Mouse (Mus musculus): Measurements from ENCODE around the gene Pex11g.

Pex11g gene

GRCm38 (mm10) chr8:3467006-3467885 lies at the start of gene Pex11g:
Gene Pex11g, minus strand, starts transcription at chr8:3467680.
- DNase-seq (ENCODE audit: low spot score): peak; percentile 99

- peak; percentile 63 for DNase-seq (ENCODE audit: low spot score)
Observed at GRCm38 (mm10) chr8:3517117-3517495, 49.6 kb upstream of the Pex11g start.

DNA sequence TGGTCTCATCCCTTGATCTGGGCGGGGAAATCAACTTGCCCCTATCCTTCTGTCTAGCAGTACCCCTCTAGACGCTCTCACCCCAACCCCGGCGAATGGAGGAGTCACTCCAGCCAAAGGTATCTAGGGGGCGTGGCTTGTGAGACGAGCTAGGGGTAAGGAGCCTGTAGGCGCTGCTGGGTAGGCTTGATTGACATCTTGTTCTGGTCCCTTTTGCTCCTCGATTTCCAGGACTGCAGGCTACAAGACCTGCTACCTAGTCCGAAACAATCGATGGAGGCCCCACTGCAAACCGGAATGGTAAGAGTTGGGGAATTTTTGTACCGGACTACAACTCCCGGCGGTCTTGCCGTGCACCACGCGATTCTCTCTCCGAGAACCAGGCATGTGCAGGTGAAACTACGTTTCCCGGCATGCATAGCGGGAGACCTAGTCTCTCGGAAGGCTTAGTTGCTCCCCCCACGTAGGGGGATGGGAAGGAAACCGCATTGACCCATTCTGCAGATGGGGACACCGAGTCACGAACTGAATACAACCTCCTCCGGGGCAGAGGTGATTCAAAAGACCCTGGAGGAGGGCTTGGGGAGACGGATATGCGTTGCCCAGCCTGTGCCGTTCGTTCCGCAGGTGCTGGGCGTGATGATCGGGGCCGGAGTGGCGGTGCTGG lies 49.1 kb upstream of the Pex11g start:
- DNase-seq (ENCODE audit: low spot score): peak; percentile 97

DNA sequence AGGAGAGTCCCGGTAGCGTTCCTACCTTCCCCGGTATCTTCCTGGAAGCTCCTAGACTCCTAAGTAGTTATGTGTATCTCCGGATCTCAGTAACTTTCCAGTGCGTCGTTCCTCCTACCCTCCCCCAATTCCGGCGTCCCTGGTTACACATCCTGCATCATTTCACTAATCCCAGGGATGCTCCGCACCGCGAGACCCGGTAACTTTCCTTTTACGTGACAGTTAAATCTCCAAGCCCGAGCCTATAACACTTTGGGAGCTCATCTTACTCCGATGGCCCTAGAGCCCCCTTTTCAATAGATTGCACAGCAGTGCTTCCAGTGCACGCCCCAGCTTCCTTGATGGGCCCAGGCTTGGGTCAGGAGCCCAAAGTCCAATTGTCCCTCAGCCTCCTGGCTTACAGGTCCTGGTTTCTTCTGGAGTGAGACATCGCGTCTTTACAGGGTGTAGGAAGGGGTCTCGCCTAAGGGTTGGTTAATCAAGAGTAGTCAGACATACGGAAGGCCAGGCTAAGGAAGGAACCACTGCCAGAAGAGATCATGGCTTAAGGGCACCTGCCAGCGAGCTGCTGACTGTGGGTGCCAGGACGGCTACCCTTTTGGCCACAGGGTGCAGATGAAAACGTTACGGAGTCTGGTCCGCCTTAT lies 48.4 kb upstream of the Pex11g start:
- peak; percentile 57 for DNase-seq (ENCODE audit: low spot score)

- DNase-seq (ENCODE audit: low spot score): peak; percentile 90
Observed at GRCm38 (mm10) chr8:3515260-3515671, 47.8 kb upstream of the Pex11g start, which contains the start of gene Pnpla6. Gene Pnpla6, plus strand, starts transcription at chr8:3515384.

- no peak for DNase-seq (ENCODE audit: low spot score)
Observed at GRCm38 (mm10) chr8:3514681-3515247, 47.3 kb upstream of the Pex11g start.

- DNase-seq (ENCODE audit: low spot score): no peak
Observed at GRCm38 (mm10) chr8:3507979-3508754, 40.7 kb upstream of the Pex11g start.

DNA sequence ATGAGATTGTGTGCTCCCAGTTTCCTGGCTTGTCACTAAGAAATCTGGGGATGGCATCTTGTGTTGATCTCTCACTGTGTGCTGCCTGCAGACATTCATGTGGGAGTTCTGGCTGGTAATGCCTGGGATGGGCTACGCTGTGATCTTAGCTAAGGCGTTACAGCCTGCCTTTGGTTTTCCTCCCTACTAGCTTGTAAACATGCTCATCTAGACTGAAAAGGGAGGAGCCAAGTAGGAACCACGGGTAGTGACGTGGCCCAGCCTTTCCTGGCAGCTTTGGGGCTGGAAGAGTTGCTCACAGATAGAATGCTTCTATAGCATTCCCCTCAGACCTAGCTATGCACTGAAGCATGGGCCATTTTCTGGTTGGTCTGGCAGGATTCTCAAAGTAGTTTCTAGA lies 34.7 kb upstream of the Pex11g start:
- no peak for DNase-seq (ENCODE audit: low spot score)

DNA sequence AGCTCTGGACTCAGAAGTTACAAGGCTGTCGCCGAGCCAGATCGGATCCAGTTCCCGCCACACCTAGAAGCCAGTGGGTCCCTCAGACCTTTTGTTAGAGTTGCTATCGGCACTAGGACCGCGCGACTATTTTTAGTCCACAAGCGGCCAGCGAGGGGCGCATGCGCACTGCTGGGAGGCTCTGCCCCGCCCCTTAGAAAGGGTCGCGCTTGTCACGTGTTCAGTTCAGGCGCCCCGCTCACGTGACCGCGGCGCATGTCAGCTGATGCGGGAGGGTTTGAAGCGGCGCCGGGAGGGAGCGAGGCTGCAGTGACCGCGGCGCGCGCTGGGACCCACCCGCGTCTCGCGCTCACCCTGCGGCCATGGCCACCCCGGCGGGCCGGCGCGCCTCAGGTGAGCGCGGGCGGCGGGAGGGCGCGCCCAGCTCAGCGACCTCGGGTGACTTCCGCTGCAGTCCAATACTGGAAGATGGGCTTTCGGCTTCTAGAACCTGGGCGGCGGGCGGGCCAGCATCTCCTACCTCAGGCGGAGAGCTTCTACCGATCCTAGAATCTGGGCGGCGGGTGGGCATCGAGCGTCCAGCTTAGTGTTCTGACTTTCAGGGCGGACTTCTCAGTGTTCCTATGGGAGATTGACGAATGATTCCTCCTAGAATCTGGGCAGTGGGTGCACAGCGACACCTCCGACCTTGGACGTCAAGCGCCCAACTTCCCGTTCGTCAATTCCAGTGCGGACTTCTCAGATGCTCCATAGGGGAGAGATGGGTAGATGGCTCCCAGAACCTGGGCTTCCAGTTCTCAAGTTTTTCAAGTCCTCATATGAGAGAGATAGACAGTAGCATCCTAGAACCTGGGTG lies 33.0 kb upstream of the Pex11g start, which contains the start of gene Mcoln1:
Gene Mcoln1, plus strand, starts transcription at position 223 of the 856 bp plus-strand sequence.
- peak; percentile 99 for DNase-seq (ENCODE audit: low spot score)

GRCm38 (mm10) chr8:3499751-3500150 lies 32.3 kb upstream of the Pex11g start:
- DNase-seq (ENCODE audit: low spot score): no peak

DNA sequence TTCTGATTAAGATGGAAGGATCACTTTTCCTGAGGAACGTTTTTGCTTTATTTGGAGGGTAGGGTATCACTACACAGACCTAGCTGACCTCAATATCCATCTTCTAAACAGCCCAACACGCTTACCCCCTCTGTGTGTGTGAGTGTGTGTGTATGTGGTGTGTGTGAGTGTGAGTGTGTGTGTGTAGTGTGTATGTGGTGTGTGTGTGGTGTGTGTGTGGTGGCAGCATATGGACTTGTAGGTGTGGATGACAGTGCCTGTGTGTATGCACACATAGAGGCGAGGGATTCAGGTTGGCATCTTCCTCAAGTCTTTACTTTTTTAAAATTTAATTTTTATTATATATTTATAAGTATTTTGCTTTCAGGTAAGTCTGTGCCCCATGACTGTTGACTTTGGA lies 31.1 kb upstream of the Pex11g start:
- DNase-seq (ENCODE audit: low spot score): no peak

DNA sequence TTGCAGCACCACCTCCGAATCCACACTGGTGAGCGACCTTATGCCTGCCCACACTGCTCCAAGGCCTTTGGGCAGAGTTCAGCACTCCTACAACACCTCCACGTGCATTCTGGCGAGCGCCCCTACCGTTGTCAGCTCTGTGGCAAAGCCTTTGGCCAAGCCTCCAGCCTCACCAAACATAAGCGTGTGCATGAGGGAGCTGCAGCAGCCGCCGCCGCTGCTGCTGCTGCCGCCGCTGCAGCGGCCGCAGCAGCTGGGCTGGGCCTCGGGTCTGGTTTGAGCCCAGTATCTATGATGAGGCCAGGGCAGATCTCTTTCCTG lies 28.9 kb upstream of the Pex11g start:
- no peak for DNase-seq (ENCODE audit: low spot score)

DNA sequence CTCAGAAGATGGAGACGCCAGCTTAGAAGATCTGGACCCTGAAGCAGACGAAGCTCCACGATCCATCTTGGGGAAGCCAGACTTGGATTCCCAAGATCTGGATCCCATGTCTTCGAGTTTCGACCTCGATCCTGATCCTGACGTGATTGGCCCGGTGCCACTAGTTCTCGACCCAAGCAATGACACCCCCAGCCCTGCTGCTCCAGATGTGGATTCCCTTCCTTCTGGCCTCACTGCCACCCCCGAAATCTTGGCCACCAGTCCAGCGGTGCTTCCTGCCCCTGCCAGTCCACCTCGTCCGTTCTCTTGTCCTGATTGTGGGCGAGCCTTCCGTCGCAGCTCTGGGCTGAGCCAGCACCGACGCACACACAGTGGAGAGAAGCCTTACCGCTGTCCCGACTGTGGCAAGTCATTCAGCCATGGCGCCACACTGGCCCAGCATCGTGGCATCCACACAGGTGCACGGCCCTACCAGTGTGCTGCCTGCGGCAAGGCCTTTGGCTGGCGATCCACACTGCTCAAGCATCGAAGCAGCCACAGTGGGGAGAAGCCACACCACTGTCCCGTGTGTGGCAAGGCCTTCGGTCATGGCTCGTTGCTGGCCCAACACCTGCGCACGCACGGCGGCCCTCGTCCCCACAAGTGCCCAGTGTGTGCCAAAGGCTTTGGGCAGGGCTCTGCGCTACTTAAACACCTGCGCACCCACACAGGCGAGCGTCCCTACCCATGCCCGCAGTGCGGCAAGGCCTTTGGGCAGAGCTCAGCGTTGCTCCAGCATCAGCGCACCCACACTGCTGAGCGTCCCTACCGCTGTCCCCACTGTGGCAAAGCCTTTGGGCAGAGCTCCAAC lies 28.3 kb upstream of the Pex11g start:
- DNase-seq (ENCODE audit: low spot score): peak; percentile 62

GRCm38 (mm10) chr8:3493845-3494208 lies 26.3 kb upstream of the Pex11g start:
- DNase-seq (ENCODE audit: low spot score): no peak

DNA sequence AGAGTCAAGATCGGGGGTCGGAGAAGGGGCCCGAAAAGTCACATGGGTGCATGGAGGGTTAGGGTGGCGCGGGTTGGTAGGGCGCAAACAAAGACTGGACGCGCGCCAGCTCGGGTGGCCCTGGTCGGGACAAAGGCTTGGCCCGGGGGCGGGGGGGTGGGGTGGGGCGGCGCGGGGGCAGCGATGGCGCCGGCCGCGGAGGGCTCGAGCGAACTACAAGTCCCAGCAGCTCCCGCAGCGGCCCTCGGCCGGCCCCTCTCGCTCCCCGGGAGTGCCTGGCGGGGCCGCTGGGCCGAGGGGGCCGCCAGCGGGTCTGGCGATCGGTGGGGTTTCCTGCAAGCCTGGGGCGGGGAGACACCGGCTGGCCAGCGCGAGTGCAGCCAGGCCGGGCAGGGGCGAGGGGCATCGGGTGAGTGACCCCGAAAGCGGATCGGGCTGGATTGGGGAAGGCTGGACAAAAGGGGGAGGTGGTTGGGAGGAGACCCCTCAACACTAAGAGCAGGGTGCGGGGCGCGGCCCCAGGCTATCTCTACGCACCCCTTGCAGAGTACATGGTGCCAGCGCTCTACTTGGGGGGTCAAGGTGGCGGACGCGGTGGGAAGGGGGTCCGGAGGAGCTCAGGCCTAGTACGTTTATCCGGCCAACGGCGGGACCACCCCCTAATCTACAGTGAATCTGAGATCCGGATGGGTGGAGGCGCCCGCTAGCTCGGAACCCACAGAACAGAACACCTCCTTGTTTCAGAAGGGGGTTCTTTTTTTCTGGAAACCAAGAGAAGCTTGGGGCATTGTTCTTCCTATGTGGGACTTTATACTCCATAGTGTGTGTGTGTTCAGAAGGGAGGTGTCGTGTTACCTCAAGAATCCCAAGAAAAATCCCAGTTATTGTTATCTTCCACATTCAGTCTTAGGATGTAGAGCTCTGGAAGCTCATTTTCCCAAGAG lies 25.7 kb upstream of the Pex11g start, which contains the start of gene Zfp358:
Gene Zfp358, plus strand, starts transcription at position 238 of the 944 bp plus-strand sequence.
- peak; percentile 88 for DNase-seq (ENCODE audit: low spot score)

DNA sequence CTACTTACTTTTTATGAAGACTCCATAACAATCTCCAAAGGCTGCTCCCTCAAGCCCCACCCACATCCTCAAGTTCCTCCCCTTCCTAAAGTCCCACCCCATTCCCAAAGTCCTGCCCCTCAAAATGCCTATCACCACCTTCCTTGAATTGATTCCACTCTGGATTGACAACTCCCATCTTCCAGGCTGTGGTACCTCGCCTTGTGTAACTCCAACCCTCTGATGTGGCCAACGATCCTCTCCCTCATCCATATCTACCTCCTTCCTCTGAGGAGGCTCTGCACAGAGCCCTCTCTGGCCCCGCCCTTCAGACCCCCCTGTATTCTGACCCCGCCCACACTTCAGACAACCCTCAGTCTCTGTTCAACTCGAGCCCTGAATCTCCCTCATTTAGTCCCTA lies 17.7 kb upstream of the Pex11g start:
- no peak for DNase-seq (ENCODE audit: low spot score)

DNA sequence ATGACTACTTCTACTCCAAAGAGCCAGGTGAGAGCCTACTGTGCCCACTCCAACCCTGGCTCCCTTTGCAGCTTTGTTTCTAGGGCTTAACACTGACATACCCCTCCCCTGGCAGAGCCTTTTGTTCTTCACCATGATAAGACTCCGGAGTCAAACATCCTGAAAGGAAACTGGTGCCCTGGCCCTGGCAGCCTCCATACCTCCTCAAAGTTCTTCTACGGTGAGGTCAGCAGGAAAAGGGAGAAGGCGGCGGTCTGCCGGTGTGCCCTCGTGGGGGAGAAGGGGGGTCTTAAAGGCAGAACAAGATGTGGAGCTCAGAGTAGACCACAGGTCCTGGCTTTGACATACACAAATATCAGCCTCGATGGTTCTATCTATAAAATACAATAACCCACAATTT lies 16.1 kb upstream of the Pex11g start:
- no peak for DNase-seq (ENCODE audit: low spot score)

GRCm38 (mm10) chr8:3482240-3482740 lies 14.8 kb upstream of the Pex11g start:
- no peak for DNase-seq (ENCODE audit: low spot score)
